Mouse (Mus musculus) adrenal gland, adult (tissue): ENCODE measurements around the gene Hormad2.

Experiments
- DNase-seq, 2 experiments: peaks; one replicate each; pipeline ENCODE4 v3.0.0; 2022 to 2023; ENCODE audit warnings: low spot score in 1 of 2; ENCODE audit not compliant: inconsistent age in 2 of 2

Hormad2 gene

DNA sequence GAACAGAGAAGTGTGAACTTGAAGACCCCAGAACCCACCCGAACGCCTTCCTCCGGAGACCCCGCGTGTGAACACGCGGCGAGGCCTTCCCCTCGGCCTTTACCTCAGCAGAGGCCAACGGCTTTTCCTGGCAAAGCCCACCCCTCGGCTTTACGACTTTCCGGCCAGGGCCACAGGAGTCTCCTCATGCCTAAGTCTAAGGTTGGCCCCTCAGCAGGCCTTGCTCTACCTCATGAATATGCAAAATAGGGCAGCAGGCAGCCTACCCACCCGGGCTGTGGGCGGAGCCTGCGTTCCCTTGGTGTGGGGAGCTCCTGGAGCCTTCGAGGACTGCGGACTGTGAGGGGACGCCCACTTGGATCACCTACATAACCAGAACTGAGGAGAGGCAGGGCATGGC, at the start of gene Hormad2:
Gene Hormad2, minus strand, starts transcription at position 128 of the 400 bp plus-strand sequence.
- DNase-seq: peak; percentile 27 to 37

DNA sequence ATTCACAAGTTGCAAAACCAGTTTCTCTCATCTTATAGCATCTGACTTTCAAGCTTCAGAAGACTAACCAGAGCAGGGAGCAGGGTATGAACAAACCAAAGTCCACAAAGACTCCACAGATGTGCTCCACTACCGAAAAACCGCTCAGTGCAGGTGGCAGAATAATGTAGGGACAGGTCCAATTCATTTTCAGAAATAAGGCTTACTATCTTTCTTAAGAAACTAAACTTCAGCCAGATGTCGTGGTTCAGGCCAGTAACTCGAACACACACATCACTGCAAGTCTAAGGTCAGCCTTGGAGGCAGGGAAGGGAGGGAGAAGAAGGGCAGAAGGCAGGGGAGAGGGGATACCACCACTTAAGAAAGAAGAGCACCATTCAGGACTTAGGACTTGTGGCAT, 48.3 kb upstream of the Hormad2 start:
- no peak for DNase-seq

DNA sequence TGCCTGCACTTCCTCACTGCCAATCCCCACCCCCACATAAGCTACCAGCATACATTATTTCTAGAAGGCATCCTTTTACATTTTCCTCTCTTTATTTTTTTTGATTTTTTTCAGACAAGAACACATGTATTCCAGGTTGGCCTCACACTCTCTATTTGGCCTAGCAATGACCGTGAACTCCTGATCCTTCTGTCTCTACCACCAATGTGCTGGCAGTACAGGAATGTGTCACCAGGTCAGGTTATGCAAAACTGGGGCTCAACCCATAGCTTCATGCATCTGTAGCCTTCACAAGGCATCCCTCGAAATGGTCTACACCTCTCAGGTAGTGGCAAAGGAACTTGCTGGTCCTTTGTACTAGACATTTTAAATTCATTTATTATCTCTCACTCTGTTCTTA, 47.9 kb upstream of the Hormad2 start:
- DNase-seq: no peak

- DNase-seq: no peak
Observed at GRCm38 (mm10) chr11:4488367-4488766, 47.5 kb upstream of the Hormad2 start.

GRCm38 (mm10) chr11:4487401-4487965, 46.6 kb upstream of the Hormad2 start:
- peak in 1 of 2 experiments; percentile 51 for DNase-seq

DNA sequence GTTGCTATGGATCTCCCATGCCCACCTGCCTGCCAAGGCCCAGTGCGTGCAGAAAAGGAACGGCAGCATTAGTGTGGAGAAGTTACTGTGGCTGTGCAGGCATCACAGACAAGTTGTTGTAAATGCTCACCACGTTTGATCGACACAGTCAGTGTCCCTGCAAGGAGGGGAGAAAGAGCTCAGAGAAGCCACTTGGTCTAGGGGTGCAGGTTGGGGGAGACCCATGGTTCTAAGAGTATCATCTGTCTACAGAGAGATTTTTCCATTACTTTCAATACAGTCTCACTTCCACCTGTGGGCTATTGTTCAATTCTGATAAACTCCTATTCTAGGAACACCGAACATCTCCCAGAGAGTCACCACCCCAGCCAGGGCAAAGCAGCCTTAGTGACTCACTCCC, 43.6 kb upstream of the Hormad2 start:
- DNase-seq: no peak

- no peak for DNase-seq
Observed at GRCm38 (mm10) chr11:4482641-4483040, 41.7 kb upstream of the Hormad2 start.

- no peak for DNase-seq
Observed at GRCm38 (mm10) chr11:4476184-4476697, 35.3 kb upstream of the Hormad2 start.

GRCm38 (mm10) chr11:4472464-4473179, 31.7 kb upstream of the Hormad2 start:
- DNase-seq: no peak

DNA sequence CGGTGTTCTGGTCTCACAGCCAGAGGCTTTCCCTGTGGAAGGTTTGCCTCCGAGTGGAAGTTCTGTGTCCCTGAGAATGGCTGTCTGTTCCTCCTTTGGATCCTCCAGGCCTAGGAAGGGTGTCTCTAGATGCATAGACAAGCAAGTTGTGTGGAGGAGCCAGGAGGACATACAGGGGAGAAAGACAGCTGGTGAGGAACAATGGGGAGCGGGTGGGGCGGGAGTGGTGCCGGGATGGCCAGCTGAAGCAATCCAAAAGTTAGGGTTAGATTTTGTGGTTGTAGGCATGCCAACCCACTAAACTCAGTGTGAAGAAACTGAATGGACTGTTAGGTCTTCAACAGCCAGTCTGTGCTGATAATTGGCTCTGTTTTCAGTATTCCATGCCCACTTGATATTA, 30.8 kb upstream of the Hormad2 start:
- DNase-seq: no peak

GRCm38 (mm10) chr11:4471251-4471650, 30.3 kb upstream of the Hormad2 start:
- no peak for DNase-seq

DNA sequence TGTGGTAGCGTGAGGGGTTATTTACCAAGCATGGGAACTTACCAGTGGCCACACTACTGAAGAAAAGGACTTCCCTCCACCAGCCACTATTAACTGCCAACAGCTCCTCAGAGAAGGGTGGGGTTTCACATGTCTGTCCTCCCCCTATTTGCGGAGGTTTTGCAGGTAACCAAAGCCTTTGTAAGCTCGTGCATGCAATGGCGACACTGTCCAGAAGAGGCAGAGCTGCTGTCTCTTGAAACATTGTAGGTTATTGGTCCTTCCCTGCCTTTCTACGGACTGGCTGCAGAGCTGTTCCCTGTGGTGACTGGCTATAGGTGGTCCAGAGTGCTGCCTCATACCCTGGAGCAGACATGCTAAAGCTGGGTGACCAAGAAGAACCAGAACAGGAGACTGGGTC, 28.2 kb upstream of the Hormad2 start:
- DNase-seq: no peak

DNA sequence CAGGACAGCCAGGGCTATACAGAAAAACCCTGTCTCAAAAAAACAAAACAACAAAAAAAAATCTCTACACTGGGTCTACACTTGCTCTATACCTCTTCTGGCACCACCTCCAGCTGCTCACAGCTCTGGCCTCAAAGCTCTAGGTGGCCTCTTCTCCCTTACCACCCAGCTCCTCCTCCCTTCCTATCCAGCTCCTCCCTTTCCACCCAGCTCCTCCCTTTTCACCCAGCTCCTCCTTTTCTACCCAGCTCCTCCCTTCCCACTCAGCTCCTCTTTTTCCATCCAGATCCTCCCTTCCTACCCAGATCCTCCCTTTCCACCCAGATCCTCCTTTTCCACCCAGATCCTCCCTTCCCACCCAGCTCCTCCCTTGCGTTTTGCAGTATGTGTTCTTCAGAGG, 26.5 kb upstream of the Hormad2 start:
- no peak for DNase-seq

GRCm38 (mm10) chr11:4466191-4466590, 25.3 kb upstream of the Hormad2 start:
- DNase-seq: no peak

DNA sequence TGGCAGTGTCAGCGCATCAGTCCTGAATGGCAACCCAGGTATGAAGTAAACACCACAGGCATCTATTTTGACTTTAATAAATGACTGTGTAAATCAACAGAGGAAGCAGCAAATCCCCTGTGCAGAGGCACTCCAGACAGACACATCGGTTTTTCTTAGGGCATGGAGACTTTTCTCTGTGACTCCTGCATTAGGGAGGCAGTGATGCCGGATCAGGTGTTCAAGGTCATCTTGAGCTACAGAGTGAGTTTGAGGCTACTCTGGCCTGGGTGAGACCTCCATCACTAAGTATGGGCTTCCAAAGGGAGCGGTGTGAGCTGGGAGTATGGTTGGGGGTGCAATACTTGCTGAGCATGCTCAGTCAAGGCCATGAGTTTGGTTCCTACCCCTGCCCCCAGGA, 23.7 kb upstream of the Hormad2 start:
- no peak for DNase-seq

- no peak for DNase-seq
Observed at GRCm38 (mm10) chr11:4464186-4464585, 23.3 kb upstream of the Hormad2 start.

DNA sequence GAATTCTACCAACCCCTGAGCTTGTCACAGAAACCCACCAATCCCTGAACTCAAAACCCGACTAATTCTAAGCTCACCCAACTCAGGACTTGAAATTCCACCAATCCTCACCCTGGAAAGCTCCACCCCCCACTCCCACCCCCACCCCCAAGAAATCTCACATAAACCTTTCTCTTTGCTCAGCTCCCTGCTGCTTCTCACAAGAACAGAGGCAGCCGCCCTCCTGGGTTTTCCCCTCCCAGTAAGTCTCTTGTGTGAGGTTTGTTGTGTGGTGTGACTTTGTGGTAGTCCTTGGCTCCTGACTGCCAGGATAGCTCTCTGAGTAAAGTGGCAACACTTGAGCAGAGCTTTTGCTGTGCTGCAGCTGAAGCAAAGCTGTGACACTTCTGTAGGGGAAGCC, 22.0 kb upstream of the Hormad2 start:
- DNase-seq: no peak

- no peak for DNase-seq
Observed at GRCm38 (mm10) chr11:4461154-4461553, 20.2 kb upstream of the Hormad2 start.

DNA sequence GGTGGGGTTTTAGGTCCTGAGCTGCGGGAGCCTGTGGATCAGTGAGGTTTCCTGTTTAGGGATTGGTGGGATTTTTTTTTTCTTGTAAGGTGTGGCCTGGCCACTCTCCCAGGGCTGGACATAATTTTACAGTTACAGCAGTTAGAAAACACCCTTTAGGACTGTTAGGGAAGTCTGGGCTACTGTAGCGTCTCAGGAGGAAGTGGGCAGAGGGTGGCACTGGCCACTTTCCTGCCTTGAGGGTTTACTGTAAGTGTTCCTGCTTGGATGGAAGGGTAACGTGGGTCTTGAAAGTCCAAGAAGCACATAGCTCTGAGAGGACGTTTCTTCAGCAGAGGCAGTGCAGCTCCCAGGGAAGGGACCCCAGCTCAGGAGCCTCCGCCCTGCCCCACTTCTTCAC, 19.7 kb upstream of the Hormad2 start:
- DNase-seq: no peak

- no peak for DNase-seq
Observed at GRCm38 (mm10) chr11:4454895-4455535, 14.1 kb upstream of the Hormad2 start.

DNA sequence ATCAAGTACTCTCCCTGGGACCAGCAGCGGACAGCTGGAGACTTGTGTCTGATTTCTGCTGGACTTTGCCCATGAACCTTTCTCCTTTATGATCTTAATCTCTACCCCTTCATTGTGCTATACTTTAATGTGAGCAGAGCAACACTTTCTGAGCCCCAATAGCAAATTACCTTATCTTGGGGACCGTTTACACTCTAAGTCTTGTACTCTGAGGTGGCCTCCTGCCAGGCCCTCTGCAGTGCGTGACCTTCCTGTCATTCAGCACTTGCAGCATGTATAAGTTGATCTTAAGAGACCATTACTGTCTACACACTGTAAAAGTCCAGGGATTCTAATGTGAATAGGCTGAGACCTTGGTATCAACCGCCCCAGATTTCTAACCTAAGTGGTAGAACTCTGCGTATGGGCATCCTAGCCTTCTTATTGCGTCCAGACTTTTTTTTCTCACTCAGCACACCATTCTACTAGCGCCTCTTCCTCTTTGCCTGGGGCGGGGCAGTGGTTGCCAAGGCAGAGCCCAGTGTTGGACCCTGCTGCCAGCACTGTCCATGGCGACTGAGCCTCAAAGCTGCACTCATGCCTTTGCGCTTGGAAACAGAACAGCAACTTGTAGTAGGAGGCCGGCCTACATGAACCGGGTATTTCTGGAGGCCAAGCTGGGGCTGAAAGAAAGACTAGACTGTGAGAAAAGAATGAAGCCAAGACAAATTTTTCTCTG, 11.7 kb upstream of the Hormad2 start:
- DNase-seq: no peak

DNA sequence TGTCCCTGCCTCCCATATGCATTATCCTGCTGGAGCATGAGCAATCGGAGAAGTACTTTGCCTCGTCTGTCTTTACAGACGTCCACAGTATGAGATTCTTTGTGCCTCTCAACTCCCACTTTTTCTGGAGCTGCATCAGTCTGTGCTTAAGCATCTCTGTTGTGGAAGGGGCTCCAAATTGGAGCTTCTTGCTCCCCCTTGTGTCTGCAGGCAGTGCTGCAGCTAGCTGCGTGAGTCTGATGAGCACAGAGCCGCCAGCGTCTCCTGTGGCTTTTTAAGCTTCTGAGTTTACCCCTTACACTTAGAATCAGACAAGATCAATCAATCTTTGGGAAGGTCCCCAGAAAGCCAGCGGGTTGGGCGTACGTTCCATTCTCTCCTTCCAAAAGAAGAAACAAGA, 10.2 kb upstream of the Hormad2 start:
- peak; percentile 49 to 77 for DNase-seq
